Mouse (Mus musculus): Measurements from ENCODE around the gene 1700016C15Rik. TPM values are rescaled to one million over a fixed set of nuclear protein-coding genes. Genes with fewer than 3 reads are reported as not detected.

Gene 1700016C15Rik
- polyA plus RNA-seq, 1 experiment = not detected

DNA sequence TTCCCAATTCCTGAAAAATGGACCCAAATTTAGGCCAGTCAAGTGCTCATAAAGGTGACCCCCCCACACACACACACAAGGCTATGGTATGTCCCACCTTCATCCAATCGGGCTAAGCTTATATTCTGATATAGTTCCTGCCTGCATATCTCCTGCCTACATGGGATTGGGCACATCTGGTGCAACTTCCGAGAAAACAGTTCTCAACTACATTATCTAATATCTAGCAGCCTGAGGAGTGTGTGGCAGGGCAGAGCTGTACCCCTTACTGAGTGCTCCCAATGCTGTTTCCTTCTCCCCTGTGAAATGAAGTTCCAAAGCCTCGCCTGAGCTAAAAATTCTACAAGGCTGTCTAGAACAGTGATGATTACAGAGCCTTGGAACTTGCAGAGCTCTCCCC, 13.2 kb upstream of the 1700016C15Rik start:
- DNase-seq (ENCODE audit: extremely low spot score in 1 of 2, low spot score in 1 of 2) = no peak

DNA sequence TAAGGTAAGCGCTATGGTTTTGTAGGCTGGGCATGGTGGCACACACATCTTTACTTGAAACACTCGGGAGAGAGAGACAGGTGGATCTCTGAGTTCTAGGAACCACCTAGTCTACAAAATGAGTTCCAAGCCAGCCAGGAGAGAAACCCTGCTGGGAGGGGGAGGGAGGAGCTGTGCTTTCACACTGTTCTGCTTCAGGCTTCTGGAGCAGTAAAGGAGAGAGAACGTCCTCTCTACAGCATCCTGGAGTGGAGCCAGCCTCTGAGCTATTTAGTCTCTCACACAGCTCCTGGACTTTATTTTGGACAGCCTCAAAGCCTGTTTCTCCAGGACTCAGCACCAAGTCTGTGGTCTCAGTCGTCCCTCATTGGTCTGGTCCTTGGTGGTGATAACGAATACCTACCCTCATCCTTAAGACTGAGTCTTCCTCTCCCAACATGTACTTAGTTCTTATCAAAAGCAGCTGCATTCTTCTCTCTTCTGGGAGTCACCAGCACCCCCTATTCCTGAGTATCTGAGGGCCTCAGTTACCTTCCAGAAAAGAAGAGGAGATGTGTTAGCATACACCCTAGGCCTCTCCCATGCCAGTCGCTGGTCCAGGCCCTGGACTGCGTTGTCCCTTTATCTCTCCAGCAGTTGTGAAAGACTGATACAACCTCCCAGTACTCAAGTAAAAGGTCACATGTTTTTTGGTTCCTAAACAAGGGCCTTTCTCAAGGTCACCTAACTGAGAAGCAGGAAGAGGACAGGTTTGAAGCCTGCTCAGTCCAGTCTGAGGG, 12.4 kb upstream of the 1700016C15Rik start:
- no peak for DNase-seq (ENCODE audit: extremely low spot score in 1 of 2, low spot score in 1 of 2)

DNA sequence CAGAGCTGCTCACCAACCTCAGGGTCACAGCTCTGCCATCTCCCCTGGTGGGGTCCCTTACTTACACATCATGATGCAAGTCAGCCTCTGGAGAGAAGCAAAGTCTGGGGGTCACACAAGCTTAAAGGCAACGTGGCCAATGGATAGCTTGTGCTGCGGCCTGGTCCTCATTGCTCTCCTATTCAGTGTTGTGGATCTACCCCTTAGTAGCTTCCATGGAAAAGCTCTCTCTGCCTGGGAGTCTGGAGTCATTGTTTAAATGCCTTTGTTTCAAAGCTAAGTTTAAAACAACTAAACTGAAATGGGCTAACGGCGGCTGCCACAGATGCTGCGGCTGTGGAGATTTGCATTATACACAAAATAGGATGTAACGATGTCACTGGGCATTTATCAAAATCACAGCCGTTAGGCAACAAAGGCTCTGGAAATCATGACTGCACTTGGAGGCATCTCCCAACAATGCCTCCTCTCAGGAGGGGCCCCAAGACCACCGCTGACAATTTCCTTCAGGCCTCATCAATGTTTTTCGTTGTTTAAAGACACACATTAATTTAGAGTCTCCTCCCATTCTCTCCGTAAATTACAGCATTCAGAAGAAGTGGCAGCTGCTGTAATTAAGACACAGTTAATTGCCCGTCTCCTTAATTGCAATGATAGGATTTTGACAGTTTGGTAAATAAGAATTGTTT, 11.1 kb upstream of the 1700016C15Rik start:
- DNase-seq (ENCODE audit: extremely low spot score in 1 of 2, low spot score in 1 of 2) = no peak

DNA sequence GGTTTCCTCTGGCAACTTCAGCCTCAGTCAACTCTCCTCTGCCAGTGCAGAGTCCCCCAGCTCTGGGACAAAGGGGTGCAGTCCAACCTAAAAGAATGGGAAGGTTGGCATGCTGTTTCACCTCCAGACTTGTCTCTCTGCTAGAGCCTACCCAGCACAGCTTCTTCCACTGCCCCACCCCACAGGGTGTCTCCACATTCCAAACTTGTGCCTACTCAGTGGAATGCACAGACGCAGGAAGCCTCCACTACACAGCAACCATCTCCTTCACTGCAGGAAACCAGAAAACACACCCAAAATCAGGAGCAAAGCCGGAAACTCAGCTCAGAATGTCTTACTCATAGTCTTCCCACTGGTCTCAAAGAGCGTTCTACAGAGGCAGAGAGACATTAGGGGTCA, 10.6 kb upstream of the 1700016C15Rik start:
- no peak for DNase-seq (ENCODE audit: extremely low spot score in 1 of 2, low spot score in 1 of 2)

DNA sequence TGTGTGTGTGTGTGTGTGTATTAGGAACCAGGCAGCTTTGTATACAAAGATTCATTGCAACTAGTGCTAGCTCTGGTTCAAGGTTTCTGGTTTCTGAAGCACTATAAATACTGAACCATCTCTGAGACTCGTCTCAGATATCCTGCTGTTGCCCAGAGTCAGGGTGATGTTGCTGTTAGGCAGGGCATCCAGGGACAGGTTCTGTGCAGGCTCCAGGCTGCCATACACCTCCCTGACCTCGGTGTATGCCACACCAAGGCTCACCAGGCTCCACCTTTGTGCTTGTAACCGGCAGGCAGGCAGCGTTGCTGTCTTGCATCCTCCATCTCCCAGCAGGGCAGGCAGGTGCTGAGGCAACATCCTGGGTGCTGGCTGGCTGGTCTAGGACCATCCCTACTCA, 5.8 kb upstream of the 1700016C15Rik start:
- DNase-seq (ENCODE audit: extremely low spot score in 1 of 2, low spot score in 1 of 2) = no peak

DNA sequence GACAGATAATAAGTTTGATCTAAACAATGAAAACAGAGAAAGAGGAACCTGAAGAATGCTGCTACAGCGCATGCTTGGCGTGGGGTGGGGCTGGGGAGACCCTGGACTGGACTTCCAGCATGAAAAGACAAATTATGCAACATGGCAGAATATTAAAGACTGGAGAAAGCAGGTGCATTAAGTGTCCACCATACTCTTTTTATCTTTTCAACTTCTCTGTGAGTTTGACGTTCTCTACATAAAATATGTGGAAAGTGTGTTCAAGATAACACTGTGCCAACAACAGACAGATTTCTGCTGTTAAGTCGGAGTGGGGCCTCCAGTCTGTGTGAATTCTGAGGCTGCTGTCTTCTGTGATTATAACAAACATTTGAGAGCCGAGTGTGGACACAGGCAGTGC, 2.7 kb upstream of the 1700016C15Rik start:
- no peak for DNase-seq (ENCODE audit: extremely low spot score in 1 of 2, low spot score in 1 of 2)

DNA sequence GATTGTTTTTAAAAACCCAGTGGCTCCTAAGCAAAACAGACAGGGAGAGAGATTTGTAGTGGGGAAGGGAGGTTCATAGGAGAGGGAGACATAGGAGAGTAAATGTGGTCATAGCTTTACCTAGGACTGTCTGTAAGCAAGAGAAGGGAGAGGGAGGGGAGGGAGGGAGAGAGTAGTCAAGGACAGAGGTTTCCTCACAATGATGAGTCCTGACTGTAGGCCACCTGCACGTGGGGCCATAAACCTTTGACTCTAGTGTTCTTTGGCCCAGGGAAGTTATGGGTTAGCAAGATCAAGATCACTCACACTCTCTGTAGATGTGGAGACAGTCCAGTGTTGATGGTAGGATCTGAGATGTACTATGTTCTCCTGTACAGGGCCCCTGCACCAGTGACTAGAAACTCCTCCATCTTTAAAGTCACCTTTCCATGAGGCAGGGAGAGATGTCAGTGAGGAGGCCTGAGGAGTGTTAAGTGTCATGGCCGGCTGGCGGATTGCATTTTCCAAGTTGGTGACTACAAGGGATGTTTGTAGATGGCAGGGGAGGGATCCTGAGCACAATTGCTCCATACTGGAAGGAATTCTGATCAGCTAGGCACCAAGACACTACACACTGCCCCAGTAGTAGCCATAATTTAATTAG, 1.6 kb upstream of the 1700016C15Rik start:
- no peak for DNase-seq (ENCODE audit: extremely low spot score in 1 of 2, low spot score in 1 of 2)

DNA sequence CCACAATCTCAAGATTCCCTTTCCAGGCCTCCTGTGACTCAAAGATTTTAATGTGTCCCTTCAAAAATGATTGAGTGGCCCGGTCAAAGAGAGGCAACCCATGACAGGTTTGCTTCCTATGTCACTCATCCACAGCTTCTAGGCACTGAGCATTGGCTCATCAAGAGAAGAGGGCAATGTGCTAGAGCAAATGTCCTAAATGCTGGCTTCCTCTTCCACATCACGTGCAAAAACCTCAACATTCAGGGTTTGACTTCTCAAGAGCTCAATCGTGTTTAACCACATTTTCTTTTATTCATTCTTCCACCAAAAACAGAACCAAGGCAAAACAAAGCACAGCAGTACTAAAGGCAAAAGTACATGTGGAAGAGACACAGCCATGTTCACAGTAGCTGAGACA, 2.4 kb downstream of the 1700016C15Rik start:
- no peak for DNase-seq (ENCODE audit: extremely low spot score in 1 of 2, low spot score in 1 of 2)

DNA sequence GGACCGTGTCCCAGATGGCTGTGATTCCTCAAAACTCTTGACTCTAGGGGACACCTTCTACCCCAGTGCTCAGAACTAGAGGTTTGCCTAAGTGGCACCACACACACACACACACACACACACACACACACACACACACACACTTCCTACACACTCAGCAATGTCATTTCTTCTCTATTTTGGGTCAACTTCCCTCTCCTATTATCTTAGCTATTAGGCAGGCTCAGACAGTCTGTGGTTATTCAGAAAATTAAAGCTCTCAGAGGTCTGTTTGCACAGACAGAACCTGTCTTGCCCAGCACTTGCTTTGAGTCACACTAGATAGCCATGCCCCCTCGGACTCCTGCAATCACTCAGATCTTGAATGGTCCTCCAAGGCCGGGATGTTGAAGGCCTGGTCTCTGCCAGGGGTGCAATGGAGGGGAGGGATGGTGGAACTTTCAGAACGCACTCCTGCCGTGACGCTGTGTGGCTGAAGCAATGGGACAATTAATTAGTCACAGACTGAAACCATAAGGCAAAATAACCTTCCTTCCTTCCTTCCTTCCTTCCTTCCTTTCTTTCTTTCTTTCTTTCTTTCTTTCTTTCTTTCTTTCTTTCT, 8.0 kb downstream of the 1700016C15Rik start:
- DNase-seq (ENCODE audit: extremely low spot score in 1 of 2, low spot score in 1 of 2) = no peak

DNA sequence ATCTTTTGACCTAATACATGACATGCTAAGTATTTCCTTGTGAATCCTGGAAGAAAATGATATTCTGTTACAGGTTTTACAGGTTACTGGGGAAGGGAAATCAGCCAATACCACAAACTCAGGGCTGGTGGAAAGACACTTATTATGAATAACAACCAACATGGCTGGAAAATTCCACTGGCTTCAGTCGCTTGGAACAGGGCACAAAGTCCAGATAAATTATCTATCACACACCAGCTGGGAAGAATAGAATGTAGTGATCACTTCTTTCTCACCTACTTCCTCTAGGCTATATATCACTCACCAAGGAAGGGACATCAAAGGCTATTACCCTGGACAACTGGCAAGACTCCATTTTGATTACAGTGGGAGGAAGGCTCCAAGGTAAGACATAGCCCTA, 11.1 kb downstream of the 1700016C15Rik start:
- DNase-seq (ENCODE audit: extremely low spot score in 1 of 2, low spot score in 1 of 2) = no peak

DNA sequence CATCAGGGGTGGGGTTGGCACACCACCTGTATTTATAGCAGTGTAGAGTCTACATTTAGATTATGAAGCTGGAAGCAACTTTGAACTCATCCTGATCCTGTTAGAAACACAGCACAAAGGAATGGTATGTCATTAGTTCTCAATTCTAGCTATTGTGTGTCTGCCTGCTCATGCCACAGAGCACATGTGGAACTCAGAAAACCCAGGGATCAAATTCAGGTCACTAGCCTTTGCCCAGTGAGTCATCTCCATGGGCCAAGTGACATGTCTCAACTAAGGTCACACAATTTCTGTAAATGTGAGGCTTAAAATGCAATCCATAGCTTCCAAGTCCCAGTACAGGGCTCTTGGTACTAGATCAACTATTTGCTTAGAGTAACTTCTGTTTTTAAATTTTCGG, 12.5 kb downstream of the 1700016C15Rik start:
- no peak for DNase-seq (ENCODE audit: extremely low spot score in 1 of 2, low spot score in 1 of 2)

DNA sequence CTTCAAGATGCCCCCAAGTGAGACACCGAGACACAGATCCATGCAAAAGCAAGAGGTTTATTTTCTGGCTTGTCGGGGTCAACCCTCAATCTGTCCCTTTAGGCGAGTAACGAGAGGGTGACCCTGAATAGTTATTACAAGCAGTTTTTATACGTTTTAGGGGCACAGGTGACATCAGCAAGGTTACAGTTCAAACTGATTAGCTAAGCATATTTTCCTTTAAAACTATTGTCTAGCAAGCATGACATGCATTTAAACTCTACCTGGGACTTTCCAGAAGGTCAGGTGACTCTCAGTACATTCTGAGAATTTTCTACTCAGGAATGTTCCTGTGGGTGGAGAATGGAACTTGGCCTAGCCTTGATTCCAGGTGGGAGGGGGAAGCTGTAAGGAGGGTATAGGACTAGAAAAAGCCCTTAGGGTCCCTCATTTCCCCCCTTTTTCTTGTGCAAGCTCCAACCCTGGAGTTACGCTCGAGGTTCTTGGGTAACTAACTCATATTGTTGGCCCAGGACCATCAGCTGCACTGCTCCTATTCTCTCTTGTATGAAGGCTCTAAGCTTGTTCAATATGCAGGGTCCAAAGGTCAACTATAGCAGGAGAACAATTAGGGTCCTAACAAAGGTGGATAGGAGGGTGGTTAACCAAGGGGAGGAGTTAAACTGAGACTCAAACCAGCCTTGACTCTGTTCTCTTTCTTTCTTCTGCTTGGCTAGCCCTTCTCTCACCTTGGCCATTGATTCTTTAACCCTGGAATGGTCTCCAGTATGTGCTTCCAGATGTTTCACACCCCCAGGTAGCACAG, 15.1 kb downstream of the 1700016C15Rik start:
- DNase-seq (ENCODE audit: extremely low spot score in 1 of 2, low spot score in 1 of 2) = no peak

DNA sequence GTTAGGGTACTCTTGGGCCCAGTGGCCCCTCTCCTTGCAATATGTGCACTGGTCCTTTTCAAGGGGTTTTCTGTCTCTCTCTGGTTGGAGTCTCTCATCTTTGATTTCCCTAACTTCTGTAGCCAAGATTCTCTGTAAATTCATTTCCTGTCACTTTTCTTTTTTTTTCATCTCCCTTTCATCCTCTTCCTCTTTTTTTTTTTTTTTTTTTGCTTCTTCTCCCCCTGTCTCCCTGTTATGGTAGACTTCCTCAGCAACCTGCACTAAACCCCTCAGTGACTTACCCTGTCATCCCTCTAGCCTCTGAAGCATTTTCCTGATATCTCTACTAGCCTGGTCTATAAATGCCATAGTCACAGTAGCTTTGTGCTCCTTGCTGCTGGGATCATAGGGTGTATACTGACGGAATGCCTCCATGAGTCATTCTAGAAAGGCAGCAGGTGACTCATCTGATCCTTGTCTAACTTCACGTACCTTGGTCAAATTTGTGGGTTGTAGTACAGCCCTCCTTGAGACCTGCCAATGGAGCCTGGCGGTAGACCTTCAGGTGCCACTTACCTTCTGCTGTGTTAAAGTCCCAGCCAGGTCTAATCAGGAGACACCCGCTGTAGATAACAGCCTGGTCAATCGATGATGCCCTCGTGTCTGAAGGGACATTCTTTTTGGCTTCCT, 18.4 kb downstream of the 1700016C15Rik start:
- DNase-seq (ENCODE audit: extremely low spot score in 1 of 2, low spot score in 1 of 2) = no peak

DNA sequence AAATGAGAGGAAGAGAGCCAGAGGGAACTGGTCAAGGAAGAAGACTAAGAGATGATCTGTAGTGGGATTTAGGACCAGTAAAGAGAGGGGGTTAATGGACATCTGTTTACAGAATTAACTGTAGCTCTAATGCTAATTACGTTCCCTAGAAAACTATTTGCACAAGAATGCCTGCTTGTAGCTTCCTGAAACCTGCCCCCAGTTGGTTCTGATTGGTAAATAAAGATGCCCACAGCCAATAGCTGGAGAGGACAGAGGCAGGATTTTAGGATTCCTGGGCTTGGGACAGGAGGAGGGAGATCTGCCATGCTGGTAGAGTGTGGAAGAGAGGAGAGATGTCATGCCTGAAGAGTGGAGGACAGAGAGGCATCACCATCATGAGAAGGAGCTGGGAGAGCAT, 23.9 kb downstream of the 1700016C15Rik start:
- no peak for DNase-seq (ENCODE audit: extremely low spot score in 1 of 2, low spot score in 1 of 2)

DNA sequence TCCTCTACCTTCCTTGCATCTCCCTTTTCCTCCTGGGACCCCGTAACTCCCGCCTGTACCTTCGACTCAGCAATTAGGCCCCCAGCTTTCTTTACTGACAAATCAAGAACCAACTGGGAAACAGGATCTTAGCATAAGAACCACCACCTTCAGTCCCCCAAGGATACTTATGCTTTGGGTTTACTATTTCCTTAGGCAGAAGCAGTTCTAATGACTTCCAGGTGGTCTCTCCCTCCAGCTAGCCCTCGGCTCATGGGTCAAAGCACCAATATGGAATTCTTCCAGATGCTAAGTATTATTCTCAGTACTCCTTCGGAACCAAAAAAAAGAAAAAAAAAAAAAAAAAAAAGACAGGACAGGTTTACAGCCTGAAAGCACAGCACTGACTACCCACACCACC, 27.6 kb downstream of the 1700016C15Rik start:
- no peak for DNase-seq (ENCODE audit: extremely low spot score in 1 of 2, low spot score in 1 of 2)

DNA sequence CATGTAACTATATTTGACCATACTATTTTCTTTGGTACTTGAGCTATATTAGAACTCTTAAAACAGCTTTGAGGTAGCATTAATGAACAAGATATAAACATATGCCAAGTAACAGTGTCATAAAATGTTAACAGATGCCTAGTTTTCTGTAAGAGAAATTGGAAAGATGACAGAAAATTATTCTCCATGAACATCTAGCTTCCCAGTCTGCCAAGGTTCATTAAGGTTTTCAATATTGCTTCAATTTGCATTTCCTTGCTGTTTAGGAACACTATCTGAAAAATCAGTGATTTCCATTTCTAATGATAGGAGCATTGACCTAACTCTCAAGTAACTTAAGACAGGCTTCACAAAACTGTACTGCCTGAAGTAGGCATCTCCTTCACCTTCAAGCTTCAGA, 39.3 kb downstream of the 1700016C15Rik start:
- DNase-seq (ENCODE audit: extremely low spot score in 1 of 2, low spot score in 1 of 2) = no peak

DNA sequence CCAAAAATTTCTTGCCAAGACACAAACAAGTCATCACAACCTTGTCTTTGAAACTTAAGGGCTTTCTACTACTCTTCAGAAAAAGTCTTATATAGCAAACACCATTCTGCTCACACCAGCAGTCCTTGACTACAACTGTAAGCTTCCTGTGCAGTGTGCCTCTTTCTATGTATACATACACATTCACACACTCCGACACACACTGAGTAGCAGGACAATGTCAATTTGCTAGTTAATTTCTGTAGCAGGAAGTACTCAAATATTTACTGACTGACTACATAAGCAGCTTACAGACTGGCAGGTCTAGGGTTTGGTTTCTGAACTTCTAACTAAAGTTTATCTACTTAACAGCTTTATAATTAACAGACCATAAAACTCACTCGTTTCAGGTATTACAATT, 47.8 kb downstream of the 1700016C15Rik start:
- no peak for DNase-seq (ENCODE audit: extremely low spot score in 1 of 2, low spot score in 1 of 2)

DNA sequence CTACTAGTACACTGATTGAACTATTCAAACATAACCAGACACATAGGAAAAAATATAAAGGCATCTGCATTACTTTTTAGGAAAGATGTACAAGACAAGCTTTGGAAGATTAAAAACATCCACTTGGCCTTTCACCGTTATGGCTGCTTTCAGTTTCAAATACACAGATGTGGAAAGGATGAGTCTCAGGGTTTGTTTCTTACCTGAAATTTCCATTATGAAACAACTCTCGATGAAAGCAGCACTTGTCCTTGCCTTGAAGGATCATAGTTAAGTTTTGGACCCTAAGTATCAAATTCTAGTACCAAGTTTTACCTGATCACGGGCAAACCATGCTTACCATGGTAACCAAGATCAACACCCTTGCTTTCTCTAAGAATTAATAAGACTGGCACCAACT, 63.2 kb downstream of the 1700016C15Rik start:
- no peak for DNase-seq (ENCODE audit: extremely low spot score in 1 of 2, low spot score in 1 of 2)

DNA sequence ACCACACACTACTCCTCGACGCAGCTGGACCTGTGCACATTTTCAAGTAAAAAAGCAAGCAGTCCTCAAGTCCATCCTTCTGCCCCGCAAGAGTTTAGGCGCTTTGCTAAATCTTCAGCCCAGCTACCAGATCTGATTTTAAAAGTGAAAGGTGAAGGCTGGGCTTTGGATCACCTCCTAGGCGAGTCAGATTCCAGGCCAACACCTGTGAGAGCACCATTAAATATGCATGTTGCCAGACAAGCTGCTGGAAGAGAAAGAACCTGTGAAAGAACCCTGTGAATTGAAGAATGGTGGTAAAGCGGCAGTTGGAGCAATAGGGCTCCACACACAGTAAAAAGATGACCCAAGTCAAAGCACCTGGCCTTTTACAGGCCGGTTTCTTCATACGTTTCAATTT, 65.3 kb downstream of the 1700016C15Rik start:
- no peak for DNase-seq (ENCODE audit: extremely low spot score in 1 of 2, low spot score in 1 of 2)
